Mouse (Mus musculus): ENCODE data around the gene Gm10799. TPM values are rescaled to one million over a fixed set of nuclear protein-coding genes. Genes with fewer than 3 reads are reported as not detected.
A peak's percentile ranks its signal among the peaks of the same experiment; 100 is the strongest.

Gm10799 gene
- total RNA-seq, 2 experiments from 2014 or later: not detected

GRCm38 (mm10) chr2:104029074-104029473 lies 39.3 kb downstream of the Gm10799 start:
- intact Hi-C loops (cut with DNase I): no loop called here
- DNase-seq: no peak

DNA sequence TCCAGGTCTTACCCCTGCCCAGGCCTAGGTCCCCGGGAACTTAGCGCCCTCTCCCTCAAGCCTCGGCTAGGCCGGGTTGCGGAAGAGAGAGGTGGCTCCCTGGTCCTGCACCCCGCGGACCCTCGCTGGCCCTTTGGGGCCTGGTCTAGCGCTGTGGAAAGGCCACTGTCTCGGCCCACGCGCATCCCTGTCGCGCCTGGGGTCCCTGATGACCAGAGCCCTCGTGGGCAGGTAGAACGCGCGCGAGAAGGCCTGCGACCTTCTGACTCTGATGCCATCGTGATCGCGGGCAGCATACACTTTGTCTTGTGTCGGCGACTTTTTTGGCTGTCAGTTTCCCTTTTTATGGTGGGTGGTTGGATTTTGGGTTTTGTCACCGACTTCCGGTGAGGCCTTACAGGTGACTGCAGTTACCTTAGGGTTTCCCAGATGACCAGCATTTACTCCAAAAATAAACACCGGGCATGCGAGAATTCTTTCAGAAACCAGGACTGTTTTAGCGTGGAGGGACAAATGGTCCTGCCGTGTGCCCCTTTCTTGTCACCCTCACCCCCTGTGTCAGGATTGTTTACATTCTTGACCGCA lies 40.1 kb downstream of the Gm10799 start, which contains the start of gene 4931422A03Rik:
4931422A03Rik (minus strand) TSS at position 223 of the 585 bp plus-strand sequence.
- intact Hi-C loops (cut with DNase I): no loop called here

DNA sequence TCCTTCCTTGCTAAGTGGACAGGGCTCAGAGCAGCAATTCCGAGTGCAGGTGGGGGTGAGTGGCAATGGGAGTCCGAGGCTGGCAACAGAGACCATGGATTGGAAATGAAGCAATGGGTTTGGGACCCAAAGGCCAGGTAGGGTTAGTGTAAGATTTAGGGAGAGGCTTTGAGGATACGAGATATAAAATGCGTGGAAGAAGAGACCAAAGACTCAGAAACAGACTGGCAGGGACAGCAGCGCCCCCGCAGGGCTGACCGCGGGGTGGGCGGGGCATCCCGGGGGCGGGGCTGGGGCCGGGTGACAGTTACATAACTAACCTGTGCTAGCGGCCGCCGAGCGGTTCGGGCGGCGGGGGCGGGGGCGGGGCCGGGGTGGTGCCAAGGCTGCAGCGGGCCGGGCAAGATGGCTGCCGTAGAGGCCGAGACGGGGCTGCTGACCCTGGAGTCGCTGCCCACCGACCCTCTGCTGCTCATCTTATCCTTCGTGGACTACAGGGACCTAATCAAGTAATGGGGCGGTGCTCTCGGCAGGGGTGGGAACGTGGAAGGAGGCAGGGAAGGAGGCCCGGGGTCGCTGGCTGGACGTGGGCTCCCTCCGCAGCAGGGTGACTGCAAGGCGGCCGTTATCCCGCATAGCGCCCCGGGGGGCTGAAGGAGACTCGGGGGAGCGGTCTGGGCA lies 40.8 kb downstream of the Gm10799 start, which contains the start of gene Fbxo3:
Fbxo3 (plus strand) TSS at position 264 of the 681 bp plus-strand sequence.
- DNase-seq: peak; percentile 86 to 90
- intact Hi-C loops (cut with DNase I): no loop called here

More for the DNA sequence above, 40.1 kb downstream of the Gm10799 start, which contains the start of gene 4931422A03Rik:
- DNase-seq: no peak

- no peak for DNase-seq
- intact Hi-C loops (cut with DNase I): no loop called here
These were observed 43.7 kb downstream of the Gm10799 start for GRCm38 (mm10) chr2:104024656-104025055.

GRCm38 (mm10) chr2:104023096-104023495 lies 45.3 kb downstream of the Gm10799 start:
- intact Hi-C loops (cut with DNase I): no loop called here
- DNase-seq: no peak

Other genes with a start within 250 kb of the Gm10799 start
- gene Lmo2, start 110.6 kb downstream of the Gm10799 start, total RNA-seq (2021): 10 to 100 TPM; 16.9 to 22.2 TPM
- 10 to 100 TPM; 54.1 to 55.5 TPM for gene Fbxo3, start 40.8 kb downstream of the Gm10799 start, total RNA-seq (2021)
- not detected for gene 4931422A03Rik, start 40.2 kb downstream of the Gm10799 start, total RNA-seq (2021)
- under 1 TPM; 0.17 to 0.34 TPM for gene Gm10912, start 2.7 kb downstream of the Gm10799 start, total RNA-seq (2021)
- 1 to 10 TPM; 1.7 to 2.7 TPM for gene Cd59b, start 1.3 kb upstream of the Gm10799 start, total RNA-seq (2021)
- gene Cd59a, start 27.3 kb upstream of the Gm10799 start, total RNA-seq (2021): 10 to 100 TPM; 42.6 to 52.3 TPM
- gene A930018P22Rik, start 54.2 kb upstream of the Gm10799 start, total RNA-seq (2021): under 1 TPM; 0.48 to 0.63 TPM

Data from heart, postnatal 14 days (tissue).